Mouse (Mus musculus) v-Abl transformed pro-B cells (cell line): ENCODE data around the gene Armh1.

ENCODE experiments used
- in situ Hi-C, 2 experiments: fragments of 400-800 bp; cut with MboI; formaldehyde crosslinking; loops; one replicate each; pipeline ENCODE4 v1.15.1; 2025; ENCODE audit not compliant: unreplicated experiment in 2 of 2

Gene Armh1

DNA sequence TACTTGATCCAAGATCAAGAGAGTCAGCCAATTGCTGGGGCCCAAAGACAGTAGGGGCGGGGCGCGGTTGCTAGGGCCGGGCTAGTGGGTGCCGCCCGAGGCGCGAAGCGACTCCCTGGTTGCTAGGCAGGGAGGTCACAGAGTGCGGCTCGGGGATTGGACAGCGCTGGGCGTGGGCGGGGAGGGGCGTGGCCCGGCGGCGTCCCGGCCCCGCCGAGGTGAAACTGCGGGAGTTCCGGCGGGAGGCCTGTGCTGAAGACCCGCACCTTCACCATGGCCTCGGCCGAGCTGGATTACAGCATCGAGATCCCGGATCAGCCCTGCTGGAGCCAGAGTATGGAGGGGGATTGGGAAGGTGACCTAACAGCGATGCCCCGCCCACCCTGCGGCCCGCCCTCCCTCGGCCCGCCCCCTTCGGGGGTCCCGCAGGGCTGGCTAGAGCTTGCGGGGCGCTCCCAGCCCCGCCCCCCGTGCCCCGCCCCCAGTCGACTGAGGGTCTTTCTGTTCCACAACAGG, at the start of gene Armh1, which contains the start of gene Tmem53:
Armh1 (minus strand) TSS at position 325 of the 516 bp plus-strand sequence.
Tmem53 (plus strand) TSS at position 151 of the 516 bp plus-strand sequence.
- in situ Hi-C loops = no loop called here

DNA sequence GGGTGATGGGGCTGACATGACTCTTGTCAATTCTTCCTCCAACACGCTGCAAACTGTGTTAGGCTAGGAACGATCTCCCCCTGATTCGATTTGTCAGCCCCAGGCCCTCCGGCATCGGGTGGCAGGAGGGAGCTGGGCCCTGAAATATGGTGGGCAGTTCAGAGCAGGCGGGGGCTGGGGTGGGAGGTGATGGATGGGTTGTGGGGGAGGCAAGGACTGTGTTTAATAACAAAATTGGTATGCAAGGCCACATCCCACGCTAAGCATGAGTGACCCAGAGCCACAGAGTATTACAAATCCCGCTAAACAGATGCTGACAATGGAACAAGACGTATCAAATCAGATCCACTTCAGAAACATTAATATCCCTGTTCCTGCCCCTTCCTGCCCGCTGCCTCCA, 48.0 kb upstream of the Armh1 start:
- in situ Hi-C loops = no loop called here

DNA sequence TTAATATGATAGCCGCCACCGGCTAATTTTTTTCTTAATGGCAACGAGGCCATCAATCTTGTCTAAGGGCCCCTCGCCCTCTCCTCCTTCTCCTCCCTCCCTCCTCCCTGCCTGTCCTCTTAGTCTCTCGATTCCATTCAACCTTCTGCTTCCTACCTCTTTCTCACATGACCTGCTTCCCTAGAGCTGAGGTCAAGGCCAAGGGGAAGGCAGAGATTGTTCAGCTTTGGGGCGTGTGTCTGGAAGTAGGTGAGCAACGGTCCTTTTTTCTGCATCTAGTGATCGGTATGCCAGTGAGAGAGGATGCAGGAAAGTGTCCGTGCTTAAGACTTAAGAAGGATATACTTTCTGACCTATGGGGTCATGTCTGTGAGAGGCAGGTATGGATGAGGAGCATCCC, 45.9 kb upstream of the Armh1 start:
- in situ Hi-C loops = no loop called here

DNA sequence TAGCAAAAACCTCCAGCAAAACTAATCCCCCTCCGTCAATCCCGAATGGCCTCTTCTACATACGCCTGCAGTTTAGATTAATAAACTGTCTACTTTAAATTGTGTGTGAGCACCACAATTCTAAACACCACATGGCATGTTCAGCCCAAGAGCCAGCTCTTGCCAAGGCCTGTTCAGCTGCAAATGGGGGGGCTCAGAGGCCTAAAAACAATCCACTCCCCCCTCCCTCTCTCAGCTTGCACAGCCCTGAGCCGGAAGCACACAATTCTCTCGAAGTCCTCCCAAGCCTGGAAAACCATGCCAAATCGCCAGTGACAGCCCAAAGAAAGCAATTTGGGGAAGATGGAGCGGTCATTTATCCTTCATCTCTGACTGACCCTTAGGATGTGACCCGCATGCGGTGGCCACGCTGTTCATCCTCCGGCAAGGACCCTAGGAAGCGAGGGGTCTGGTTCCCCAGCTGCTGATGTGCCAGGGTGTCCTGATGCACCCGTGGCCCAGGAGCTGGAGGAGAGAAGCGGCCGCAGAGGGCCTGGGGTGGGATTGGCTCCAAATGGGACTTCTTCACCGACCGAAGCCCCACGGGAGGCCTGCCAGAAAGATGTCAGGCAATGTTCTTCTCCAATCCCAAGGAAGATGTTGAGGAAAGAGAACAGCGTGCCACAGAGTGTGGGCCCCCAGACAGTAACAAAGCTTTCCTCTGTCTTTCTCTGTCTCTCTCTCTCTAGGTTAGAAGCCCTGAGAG, 45.1 kb upstream of the Armh1 start:
- in situ Hi-C loops = no loop called here

DNA sequence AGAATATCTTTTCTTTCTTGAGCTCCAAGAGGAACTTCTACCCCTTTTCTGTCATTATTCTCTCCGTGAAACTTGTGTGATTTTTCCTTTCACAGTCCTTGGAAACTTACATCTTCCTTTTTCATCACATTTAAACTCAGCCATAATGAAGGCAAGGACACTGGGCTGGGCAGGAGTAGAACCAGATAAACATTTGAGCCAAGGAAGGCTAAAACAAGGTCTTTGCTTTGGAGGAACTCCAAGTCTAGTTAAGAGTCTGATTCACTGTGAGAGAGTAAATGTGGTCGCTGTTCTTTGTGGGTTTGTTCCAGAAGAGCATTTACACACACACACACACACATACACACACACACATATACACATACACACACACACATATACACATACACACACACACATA, 39.8 kb upstream of the Armh1 start:
- in situ Hi-C loops = no loop called here

DNA sequence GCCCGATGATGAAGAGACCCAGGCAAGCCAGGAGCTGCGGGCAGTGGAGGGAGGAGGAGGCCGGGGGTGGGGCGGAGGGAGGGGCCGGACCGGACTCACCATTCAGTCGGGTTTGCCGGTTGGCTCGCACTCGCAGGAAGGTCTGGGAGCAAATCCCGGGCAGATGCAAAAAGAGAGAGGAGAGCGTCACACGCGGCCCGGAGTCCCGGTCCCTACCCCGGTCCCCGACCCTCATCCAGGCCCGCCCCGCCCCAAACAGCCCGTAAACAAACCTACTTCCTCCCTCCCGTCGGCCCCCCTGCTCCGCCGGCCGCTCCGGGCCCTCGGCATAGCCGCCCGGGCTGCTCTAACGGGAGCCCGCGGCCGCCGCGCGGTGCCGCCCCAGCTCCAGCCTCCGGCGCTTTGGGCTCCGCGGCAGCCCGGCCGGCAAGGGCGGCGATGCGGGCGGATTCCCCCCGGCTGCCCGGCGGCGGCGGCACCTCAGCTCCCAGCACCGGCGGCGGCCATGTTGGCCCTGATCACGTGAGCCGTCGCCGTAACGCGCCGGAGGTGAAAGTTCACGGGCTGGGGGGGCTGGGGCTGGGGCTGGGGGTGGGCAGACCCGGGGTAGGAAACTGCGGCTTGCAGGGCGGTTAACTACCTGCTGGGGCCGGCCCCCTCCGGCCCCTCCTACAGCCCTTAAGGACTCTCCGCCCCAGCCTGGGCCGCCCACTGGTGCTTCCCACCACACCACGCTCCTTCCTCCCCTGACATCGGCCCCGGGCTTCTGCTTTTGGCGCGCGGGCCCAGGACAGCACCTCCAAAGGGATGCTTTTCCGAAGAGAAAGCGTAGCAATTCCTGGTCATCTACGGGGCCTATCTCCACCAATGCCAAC, 37.2 kb upstream of the Armh1 start:
- in situ Hi-C loops = no loop called here

DNA sequence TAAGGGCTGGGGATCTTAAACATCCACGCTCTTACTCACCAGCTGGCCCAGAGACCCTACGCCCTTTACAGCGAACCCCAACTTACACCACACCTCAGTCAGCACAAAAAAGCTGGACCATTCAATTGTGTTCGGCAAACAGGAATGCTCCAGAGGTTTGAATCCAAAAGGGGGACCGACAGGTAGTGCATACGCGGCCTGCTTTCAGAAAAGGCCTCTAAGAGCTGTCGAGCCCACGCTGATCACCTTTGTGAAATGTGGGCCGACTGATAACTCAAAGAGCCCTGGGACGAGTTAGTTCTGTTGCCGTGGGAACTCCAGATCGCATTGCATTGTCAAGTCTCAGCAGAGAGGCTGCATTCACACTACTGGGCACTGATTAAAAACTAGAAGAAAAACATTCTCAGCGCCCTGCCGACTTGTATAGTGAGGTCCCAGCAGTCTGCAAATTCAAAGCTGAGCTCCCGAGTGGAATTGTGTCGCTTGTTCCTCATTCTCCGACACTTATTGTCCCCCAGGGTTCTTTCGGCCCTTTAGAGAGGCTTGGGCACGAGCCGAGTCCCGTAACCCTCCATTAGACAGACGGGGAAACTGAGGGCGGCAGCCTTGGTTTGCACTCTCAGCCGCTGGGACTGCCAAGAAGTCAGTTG, 36.5 kb upstream of the Armh1 start:
- in situ Hi-C loops = no loop called here

DNA sequence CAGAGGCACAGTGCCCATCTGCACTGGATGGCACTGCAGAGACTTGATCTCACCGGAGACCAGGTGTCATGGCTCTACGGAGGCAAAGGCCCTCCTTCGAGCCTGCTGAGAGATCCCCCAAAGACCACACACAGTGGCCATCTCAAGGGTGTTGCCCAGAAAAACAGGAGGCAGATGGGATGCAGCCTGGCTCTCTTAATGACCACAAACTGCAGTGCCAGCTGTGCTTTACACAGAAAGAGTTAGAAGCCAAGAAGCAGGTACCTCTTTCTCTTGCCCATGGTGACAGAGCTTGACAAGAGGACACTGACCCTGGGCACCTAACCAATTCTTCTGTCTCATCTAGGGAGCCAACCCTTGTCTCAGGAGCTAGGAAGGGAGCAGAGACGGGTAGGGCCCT, 32.4 kb upstream of the Armh1 start:
- in situ Hi-C loops = no loop called here

DNA sequence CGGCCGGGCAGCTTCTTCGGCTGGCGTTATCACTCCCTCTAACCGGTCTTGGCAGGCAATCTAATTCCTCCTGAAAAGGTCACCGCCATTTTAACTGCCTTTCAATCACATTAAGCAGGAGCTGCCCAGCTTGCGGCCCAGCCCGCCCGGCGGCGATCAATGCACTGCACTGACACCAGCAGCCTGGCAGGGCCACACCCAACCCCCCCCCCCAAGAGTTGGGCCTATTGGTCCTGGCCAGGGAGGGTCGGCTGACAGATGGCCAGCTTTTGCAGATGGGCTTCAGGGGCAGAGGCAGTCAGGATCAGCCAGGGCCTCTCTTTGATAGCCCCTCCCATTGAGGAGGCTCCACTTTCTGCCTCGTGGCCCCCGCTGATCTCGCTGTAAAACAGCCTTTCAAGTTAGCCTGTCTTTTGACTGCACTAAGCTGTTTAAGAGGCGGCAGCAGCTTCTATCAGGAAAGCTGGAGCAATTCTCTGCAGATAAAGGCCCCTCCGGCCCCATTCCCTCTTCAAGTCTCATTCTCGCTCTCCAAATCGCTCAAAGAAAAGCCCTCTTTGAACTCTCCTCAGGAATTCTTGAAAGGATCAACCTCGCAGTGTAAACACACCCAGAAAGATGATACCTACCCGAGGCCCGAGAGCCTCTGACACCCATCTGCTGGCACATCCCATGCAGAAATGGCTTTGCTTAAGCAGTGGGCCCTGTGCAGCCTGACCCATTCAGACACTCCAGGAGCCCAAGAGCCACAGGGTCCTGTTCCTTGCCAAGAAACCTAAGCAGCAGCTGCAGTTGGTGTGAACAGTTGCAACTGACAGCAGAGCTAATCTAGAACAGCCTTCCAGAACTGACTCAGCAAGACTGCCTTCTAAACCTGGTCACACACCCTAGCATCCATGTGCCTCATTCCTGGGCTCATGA, 31.6 kb upstream of the Armh1 start:
- in situ Hi-C loops = no loop called here

DNA sequence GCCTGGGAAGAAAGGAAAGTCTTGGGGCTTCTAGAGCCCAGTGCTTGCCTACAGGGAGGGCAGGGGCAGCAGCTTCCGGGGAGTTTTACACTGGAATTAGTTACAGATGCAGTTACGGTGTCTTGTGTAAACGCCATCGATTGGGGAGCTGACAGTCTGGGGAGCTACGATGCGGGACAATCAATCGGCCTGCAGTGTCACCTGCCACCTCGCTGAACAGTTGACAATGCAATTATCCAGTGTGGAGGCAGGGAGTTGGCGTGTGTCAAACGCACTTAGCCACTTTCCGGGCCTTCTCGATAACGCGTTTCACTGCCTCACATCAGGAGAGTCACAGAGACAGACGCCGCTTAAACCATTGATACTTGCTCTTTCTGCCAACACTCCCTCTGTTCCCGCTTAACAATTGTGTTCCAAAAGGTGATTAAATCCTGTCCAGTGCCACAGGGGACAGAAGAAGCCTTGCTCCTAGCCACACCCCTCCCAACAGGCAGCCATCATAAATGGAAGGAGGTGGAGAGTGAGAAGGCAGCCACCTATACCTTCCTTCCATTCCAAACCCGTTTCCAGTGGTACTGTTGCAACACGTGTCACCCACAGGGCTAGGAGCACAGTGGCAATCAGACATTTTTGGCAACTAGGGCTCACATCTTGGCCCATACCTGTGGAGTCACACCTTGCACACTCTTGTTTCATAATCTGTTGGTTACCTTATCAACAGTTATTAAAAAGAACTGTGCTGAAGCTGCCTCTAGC, 29.3 kb upstream of the Armh1 start:
- in situ Hi-C loops = no loop called here

DNA sequence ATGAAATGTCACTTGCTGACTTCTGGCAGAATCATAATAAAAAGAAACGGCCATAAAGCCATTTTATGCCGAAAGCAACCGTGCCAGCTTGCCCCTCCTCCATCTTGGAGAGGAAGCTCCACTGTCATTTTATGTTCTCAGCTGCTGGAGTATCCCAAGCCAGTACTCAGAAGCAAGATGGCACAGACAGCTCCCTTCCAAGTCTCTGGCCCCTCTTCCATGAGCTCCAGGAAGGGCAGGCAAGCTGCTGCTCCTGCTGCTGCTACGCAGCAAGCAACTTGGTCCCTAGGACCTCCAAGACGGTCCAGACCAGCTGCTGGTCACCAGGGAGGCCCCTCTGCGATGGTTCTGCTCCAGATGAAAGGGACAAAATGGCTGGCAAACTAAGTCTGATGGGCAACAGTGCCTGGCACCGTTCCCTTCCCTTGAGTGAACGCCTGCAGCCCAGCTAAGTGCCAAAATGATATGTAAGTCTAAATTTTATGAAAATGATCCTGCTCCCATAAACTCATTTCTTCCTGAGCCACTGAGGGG, 28.5 kb upstream of the Armh1 start:
- in situ Hi-C loops = no loop called here

DNA sequence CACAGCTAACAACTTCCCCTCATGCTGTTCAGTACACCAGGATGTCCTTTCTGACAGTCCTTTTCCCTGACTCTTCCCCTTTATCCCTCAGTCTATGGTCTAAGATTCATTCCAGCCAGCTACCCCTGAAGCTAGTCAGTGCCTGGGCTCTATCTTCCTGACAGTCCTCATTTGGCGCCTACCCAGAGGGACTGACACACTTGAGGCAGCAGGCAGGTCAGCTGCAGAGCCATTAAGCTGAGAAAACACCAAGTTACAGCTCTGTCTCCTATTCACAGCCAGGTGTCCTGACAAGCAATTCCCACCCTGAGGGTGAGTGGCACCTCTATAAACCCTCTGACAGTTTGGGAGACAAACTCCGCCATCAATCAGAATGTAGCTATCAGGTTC, 27.3 kb upstream of the Armh1 start:
- in situ Hi-C loops = loop anchor here (10.0 kb wide), 2 partner anchors 246 to 396 kb away; no protein-coding TSS in a partner anchor

DNA sequence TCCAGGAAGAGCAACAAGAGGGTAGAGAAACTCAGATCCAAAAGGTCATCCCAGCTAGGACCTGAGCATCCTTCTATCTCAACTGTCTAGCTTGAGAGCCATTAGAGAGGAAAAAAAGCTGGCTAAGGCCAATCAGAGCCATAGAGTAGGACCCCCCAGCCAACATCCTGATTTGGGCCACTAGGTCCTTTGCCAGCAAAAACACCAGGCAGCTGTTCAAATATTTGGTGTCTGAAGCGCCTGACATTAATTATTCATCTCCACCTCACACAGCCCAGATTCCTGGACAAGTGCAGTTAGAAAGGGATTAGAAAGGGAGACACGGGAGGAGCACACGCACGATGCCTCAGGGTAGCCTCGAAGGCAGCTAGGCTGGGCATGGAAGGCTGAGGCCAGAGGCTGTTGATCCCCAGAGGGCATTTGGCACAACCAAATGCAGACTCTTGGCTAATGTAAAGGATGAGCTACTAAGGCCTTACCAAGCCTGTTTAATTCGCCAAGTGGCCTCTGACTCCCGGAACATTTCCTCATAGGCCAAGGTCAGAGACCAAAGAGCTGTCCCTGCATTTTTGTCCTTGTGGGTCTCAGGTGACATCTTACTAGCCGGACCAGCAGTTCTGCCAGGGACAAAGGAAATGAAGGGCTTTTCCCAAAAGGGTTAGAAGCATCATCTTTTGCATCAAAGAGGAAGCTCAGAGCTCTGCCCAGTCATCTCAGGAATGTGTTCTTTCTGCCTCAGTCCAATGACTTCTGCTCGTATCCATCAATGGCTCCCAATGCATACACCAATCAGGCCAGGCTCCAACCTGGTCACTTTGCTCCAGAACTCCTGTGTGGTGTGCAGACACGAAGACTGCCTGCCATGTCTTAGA, 26.7 kb upstream of the Armh1 start:
- in situ Hi-C loops = loop anchor here (10.0 kb wide), 2 partner anchors 246 to 396 kb away; no protein-coding TSS in a partner anchor

DNA sequence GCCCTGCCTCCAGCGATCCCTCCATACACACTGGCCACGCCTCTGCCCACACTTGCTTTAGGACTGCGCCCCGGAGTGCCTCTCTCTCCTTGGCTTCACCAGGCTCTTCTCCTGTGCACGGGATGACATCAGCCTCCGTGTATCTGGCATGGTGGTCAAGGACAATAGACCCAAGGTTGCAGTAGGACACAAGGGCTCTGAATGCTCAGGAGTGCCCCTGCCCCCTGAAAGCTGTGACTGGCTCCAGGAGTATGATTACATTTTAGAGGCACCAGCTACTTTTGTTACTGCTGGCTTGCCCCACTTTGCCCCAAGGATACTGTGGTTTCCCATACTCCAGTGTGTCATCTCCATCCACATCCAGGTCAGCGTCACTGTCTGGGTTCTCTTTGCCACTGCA, 25.8 kb upstream of the Armh1 start:
- in situ Hi-C loops = loop anchor here (10.0 kb wide), 2 partner anchors 247 to 397 kb away; no protein-coding TSS in a partner anchor

DNA sequence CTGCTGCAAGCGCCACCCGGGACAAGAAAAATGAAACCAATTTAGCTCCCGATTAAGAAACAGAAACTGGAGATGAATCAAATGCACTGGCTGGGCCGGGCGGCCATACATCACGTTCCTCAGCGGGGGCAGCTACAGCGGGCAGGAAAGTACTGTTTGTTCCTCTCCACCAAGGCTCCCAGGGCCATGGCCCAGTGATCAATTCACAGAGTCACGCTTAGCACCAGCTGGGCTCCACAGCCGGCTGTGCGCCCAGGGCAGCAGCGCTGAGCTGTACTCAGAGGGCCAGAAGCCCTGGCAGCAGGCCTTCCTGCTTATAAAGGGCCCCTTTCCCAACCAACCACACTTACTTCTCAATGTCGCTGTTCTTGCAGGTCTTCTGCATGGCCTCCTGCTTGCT, 25.1 kb upstream of the Armh1 start:
- in situ Hi-C loops = loop anchor here (10.0 kb wide), 2 partner anchors 248 to 398 kb away; no protein-coding TSS in a partner anchor

DNA sequence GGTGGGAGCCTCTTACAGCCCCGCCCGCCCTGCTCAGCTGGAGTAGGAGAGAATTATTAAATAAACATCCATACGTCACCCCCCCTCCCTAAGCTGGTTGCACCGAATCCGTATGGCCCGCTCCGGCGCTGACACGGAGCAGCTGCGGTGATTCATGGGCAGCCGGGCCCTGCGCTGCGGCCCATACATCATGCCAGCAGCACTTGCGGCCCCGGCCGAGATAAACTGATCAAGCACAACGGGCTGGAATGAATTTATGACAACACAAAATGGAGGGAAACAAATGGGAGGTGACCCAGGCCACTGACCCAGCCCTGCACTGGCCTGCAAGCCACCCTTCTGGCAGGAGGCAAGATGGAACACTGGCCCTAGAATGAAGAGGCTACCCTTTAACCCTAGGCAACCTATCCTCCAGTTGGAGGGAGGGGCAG, 24.4 kb upstream of the Armh1 start:
- in situ Hi-C loops = loop anchor here (10.0 kb wide), 2 partner anchors 249 to 399 kb away; no protein-coding TSS in a partner anchor

DNA sequence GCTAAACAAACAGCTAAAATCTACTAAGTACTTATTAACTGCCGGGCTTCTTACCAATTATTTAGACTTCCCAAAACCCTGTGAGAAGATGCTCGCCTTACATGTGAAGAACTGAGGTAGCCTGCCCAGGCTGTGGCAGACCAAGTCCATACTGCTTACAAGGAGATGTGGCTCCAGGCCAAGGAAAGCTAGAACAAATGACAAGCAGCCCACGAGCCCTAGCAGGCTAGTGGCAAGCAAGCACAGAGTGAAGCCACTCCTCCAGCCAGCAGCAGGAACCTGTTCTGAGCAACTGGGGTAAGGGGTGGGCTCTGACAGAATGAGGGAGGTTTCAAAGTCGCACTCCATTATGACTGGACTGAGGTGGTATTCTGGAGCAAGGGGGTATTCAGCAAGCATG, 22.8 kb upstream of the Armh1 start:
- in situ Hi-C loops = loop anchor here (5.0 to 10.0 kb wide), 4 partner anchors 68 to 400 kb away; no protein-coding TSS in a partner anchor

DNA sequence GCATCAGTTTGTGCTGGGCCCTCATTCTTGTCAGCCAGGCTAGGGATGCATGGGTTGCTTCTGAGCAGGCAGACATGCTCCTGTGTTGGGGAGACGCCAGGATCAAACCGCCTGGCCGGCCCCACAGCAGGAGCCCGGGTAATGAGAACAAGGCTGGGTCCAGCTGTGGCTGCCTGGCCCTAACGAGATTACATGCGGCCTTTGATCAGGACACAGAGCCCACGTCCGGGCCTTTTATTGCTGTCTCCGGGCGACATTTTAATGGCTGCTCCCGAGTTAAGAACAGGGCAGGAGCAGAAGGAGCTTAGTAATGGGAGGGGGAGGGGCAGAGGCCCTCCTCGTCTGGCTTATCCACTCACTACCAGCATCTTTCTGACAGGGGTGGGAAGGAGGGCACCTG, 20.5 kb upstream of the Armh1 start:
- in situ Hi-C loops = loop anchor here (5.0 to 10.0 kb wide), 4 partner anchors 70 to 402 kb away; no protein-coding TSS in a partner anchor
